Mouse (Mus musculus): ENCODE measurements at regions not wholly inside any gene's neighbourhood (a gene's known extent, or its start where the extent isn't known, plus 50 kb on each side); places are given as distances from the start of the nearest gene placed in this dataset.

DNA sequence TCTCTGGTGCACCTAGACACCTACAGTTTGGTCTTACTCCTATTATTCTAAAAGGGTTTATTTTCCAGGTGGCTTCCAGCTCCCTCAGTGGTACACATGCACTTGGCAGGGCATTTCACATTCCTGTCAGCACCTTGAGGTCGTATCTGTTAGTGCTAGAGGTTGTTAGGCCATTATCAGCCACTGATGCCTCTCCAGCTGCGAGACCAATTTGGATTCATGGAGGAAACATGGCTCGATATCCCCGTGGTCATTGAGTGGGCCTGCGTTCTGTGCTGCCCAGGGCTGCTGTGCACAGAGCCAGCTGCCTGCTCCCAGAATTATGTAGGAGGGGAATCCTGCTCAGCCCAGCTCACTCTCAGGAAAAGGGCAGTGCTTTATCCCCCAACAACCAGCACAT lies 60.1 kb upstream of the Irx1 start:
- no peak for DNase-seq (ENCODE audit: extremely low spot score, low spot score)

DNA sequence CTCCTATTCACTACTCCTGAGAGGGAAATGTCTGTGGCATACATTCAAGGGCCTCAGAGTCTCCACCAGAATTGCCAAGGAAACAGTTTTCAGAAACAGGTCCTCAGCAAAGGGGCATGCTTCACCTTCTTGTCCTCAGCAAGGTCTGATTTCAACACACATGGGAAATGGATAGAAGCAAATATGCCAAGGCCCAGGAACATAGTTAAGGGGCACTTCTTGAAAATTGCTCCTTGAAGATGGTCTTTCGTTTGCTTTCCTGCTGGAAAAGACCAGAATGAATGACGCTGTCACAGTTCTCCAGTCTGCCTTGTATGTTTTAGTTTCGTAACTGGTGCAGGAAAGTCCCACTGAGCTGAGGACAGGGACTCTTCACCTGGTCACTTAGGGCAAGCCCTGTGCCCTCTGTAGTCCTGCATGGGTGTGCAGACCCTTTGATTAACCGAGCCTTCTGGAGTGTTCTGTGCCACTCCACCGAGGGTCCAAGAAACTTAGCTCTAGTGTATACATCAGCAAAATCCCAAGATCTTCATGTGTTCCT lies 80.5 kb upstream of the Irx1 start:
- no peak for DNase-seq (ENCODE audit: extremely low spot score, low spot score)

GRCm38 (mm10) chr13:72056469-72056868 lies 92.9 kb upstream of the Irx1 start:
- no peak for DNase-seq (ENCODE audit: extremely low spot score, low spot score)

- no peak for DNase-seq (ENCODE audit: extremely low spot score, low spot score)
Measured at GRCm38 (mm10) chr13:72061659-72062058, 98.1 kb upstream of the Irx1 start.

DNA sequence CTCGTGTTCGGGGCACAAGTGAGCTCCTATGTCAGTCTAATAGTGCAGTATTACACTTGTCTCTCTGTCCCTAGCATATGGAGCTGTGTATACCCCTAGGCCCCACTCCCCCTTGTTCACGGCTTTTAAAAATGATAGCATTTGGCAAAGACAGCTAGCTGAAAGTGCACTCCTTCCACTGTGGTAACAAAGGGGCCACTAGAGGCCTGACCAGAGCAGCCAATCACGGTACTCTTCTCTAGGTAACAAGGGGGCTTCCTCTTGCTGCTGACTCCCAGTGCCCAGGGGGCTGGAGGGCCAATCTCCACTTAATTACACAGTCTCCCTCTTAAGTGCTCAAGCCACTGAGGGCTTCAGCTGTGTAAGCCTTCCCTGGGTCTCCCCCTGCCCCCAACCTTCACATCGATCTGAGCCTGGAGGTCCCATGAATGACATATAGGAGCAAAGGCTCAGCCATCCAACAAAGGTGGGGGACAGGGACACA lies 99.8 kb upstream of the Irx1 start:
- DNase-seq (ENCODE audit: extremely low spot score, low spot score), result no peak

DNA sequence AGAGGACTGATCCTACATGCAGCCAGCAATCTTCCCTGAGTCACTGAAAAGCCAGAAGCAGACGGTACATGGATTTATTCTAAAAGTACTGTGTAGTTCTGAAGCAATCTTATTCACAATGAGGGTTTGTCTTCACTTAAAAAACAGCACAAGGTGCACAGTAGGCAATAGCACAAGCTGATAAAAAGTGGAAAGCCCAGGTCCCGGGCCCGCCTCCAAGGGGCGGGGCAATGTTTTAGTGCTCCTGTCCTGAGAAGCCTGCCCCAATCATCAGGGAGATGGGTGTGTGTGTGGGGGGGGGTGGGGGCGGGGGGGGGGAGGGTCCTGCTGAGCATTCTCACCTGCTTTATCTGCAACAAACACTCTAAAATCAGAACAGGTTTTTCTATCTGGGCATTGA lies 133.1 kb upstream of the Irx1 start:
- no peak for DNase-seq (ENCODE audit: extremely low spot score, low spot score)

DNA sequence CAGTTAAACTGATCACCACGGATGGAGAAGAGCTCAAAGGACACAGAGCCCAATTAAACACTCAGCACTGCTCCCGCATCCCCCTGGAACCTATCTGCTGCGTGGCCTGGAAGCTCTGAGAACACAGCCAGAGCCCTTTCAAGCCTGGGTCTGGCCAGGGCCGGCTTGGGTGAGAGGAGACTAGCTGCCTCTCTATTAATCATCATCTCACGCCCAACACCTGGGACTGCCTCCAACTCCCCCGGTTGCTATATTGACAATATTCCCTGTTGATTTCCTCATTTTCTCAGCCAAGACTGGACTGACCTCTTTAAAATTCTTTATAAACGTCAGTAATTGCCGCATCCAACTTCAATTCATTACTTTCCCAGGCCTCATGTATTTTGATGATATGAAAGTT lies 133.7 kb upstream of the Irx1 start:
- DNase-seq (ENCODE audit: extremely low spot score, low spot score), result no peak

GRCm38 (mm10) chr13:72097811-72098210 lies 134.3 kb upstream of the Irx1 start:
- no peak for DNase-seq (ENCODE audit: extremely low spot score, low spot score)

- DNase-seq (ENCODE audit: extremely low spot score, low spot score), result no peak
Measured at GRCm38 (mm10) chr13:72100741-72101140, 137.2 kb upstream of the Irx1 start.

DNA sequence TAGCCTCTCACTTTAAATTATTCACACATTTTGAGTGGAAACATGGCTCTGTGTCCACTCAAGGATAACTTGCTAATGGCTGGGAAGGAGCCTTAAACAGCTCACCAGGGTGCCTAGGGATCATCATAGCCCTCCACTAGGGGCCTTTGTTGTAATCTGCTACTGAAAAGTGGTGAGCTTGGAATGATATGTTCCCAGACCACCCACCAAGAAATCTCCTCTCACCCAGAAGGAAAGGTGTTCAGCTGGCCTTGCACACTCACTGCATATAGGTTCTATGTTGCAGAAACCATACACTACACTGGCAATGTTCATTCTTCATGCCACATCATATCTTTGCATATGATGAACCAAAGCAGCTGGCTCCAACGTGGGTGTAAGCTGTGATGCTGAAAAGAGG lies 145.1 kb upstream of the Irx1 start:
- DNase-seq (ENCODE audit: extremely low spot score, low spot score), result no peak

DNA sequence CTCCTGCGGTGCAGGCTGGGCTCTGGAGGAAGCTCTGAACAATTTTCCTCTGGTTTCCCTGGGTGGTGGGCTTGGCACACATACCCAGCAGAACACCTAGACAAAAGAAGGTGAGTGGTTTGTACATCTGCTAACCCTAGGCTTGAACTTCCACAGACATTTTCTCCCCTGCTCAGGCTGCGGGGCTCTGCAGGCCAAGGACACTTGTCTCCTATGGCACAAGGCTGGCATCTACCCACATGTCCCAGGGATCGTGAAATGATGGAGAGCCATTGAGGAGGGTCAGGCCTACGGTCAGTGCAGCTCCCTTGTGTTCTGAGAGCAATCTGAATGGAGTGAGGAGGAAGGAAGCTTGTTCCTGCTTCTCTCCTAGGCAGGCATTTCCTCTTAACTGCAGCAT lies 150.4 kb upstream of the Irx1 start:
- no peak for DNase-seq (ENCODE audit: extremely low spot score, low spot score)

- DNase-seq (ENCODE audit: extremely low spot score, low spot score), result no peak
Measured at GRCm38 (mm10) chr13:72114776-72115663, 151.5 kb upstream of the Irx1 start.

DNA sequence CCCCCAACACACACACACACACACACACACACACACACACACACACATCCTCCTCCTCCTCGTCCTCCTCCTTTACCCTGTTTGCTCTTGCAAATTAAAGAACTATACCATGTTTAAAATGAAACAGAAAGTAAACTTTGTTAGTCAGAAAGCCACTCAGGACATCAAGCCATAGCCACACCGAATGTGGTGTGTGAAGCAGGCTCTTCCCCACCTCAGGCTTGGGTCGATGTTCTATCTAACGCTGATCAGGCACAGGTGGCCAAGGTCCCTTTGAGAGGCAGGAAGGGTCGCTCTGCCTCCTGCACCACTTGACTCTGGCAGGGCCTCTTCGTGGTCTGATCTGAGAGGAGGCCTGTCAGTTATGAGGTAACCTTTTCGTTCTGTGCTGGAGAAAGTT lies 156.9 kb upstream of the Irx1 start:
- DNase-seq (ENCODE audit: extremely low spot score, low spot score), result no peak

GRCm38 (mm10) chr13:72120911-72121553 lies 157.5 kb upstream of the Irx1 start:
- no peak for DNase-seq (ENCODE audit: extremely low spot score, low spot score)

DNA sequence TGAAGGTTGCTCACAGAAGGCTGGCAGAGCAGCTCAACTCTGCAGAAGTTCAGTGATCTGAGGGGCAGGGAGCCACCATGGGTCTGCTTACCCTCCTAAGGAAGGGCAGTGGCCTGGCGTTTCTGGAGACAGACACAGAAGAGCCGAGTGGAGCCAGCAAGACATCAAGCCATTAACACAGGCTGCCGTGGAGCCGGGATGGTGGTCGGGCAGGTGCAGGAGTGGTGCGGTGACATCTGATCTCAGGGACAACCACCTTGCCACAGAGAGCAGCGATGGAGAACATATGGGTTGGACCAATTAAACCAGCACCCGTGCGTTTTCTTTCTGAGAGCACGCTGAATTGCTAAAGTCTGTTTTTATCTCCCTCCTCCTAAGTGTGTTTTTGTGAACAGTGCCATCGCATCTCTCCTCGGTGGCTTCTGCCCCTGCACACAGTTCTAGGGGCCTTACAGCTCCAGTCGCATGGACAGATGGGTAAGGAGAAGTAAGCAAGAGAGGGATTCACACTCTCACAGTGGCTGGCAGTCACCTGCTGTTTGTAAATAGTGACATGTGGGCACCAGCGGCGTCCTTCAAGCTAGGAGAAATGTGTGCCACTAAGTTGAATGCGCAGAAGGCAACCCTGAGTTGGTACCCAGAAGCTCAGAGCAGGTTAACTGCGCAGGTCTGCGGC lies 158.2 kb upstream of the Irx1 start:
- DNase-seq (ENCODE audit: extremely low spot score, low spot score), result no peak

DNA sequence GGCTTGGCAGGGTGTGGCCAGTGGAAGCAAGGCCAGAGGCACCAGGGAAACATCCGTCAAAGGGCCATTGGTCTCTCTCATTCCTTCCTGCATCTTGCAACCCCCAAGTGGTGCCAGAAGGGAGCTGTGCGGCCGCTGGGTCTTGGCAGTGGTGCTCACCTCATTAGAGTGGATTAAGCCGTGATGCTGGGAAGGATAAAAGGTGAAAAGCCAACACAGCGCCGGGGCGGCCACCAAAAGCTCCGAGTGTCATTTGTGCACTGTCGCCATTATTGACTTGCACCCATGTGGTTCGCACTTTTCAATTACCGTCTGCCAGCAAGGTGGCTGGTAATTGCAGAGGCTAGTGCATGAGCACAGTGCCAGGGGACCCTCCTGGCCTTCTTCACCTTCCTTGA lies 158.7 kb upstream of the Irx1 start:
- no peak for DNase-seq (ENCODE audit: extremely low spot score, low spot score)

DNA sequence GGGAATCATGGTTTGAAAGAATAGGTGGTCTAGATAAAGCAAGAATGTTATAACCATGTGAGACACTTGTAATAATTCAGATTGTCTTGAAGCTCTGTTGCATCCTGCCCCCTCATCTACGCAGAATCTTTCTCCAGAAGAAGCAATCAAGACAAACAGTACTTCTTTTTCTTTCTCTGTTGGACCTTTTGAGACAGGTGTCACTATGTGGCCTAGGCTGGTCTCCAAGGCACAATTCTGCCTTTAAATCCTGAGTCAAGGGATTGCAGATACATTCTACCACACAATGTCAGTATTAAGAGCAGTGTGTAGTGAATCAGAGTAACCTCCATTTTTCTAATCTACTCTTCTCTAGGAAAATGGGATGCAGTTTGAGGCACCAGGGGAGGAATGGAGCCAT lies 164.8 kb upstream of the Irx1 start:
- no peak for DNase-seq (ENCODE audit: extremely low spot score, low spot score)

DNA sequence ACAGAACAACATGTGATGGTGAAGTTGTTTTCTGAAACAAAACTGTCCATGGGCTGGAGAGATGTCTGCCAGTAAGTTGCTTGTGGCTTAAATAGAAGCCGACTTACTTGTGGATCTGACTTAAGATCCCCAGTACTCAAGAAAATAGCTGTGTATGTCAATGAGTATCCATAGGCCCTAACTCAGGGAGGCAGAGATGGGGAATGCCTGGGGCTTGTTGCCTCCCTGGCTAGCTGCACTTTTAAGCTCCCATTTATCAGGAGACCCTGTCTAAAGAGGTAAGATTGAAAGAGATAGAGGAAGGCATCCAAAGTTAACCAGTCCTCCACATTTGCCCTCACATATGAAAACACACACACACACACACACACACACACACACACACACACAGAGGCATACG lies 167.8 kb upstream of the Irx1 start:
- DNase-seq (ENCODE audit: extremely low spot score, low spot score), result no peak

DNA sequence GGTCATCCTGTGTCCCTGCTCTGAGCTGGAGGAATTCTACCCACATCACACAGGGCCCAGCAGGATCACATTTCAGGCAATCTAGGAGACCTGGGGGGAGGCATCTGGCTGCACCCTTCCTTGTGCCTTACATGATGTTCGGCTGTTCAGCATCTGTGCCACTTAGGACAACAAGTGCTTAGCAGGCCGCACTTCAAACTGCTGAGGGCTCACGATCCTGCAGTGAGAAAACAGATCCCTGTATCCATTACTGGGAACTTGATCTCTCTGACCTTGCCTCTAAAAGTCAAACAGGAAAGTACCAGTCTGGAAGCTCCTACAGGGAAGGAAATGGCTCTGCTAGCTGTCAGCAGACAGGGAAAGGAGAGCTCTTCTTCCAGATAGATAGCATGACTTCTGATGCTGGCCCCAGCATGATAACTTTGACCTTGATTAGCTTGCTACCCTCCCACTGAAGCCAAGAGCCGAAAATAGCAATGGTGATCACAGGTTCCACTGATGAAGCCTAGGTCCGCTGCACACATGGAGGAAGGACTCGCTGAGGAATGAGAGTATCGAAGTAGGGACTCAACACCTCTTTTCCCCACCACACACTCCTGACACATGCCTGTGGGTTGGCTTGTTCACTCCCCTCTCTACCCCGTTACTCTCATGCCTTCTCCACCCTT lies 170.7 kb upstream of the Irx1 start:
- DNase-seq (ENCODE audit: extremely low spot score, low spot score), result peak; percentile 17

DNA sequence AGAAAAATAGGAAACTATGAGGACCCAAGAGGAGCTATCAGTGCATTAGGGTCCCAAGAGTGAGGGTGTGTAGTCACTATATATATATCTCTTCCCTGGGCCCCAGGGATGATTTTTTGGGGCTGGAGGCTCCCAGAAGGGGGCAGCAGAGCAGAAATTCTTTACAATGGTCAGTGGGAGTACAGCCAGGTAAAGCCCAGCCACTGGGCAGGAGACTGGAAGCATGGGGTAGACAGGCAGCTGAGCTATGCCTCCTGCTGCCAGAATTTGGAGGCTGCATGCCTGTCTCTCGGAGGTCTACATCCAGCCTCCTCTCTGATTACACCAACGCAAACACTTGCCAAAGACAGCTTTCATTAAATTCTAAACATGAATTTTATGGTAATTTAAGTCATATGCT lies 202.7 kb upstream of the Irx1 start:
- DNase-seq (ENCODE audit: extremely low spot score, low spot score), result peak; percentile 12

- no peak for DNase-seq (ENCODE audit: extremely low spot score, low spot score)
Measured at GRCm38 (mm10) chr13:72167434-72167833, 203.9 kb upstream of the Irx1 start.
